Mouse (Mus musculus) ovary, adult 18-20 months (tissue): Measurements from ENCODE around the gene Gm38431.

Experiments
- DNase-seq: peaks from one replicate; pipeline ENCODE4 v3.0.0; 2022; ENCODE audit warnings: low spot score, mixed read lengths

Gene Gm38431

GRCm38 (mm10) chr9:21091707-21092320 is at the start of gene Gm38431, which contains the start of gene Raver1:
TSS of gene Gm38431 (minus strand) at chr9:21091997.
TSS of gene Raver1 (minus strand) at chr9:21092008.
- DNase-seq: peak; percentile 98

DNA sequence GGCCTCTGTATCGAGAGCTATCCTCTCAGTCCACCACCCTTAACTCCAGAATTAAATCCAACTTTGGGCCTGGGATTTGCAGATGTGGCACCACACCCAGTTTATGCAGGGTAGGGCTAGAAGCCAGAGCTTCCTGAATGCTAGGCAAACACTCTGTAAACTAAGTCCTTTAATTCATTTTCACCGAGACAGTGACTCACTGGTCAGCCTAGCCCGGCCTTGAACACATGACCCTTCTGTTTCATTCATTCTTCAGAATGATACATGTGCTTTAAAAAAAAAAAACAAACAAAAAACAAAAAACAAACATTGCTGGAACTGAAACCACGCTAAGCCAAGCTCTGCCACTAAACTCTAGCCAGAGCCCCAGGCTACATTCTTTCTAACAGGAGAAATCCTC is 46.6 kb upstream of the Gm38431 start:
- no peak for DNase-seq

DNA sequence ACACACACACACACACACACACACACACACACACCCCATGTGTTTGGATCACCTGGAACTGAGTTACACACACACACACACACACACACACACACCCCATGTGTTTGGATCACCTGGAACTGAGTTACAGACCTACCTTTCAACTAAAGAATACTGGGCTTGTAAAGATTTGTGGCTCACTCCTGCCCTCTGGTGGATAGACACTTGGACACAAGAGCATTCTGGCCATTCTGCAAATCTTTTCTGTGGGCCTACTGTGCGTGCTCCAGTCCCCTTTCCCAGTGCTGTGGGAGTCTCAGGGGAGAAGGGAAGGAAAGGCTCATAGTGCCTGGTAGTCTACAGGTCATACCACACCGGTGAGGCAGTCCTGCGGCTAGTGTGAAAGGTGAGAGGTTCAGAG is 45.4 kb upstream of the Gm38431 start:
- no peak for DNase-seq

DNA sequence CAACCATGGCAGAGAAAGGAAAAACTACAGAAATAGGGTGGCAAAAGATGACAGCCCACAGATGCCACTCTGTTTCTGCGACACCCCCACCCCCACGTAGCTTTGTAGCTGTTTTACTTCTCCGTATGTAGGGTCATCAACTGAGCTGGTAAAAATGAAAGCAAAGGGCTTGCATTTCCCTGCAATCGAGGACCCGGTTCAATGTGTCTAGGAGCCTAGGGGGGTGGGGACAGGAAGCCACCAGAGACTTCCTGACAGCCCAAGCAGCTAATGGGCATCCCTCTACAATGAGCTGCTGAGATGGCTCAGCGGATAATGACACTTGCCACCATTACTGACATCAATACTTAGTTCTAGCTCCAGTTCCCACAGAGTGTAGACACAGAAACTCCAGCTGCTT is 44.6 kb upstream of the Gm38431 start:
- DNase-seq: no peak

- DNase-seq: no peak
Observed at GRCm38 (mm10) chr9:21135941-21136381, 44.2 kb upstream of the Gm38431 start.

DNA sequence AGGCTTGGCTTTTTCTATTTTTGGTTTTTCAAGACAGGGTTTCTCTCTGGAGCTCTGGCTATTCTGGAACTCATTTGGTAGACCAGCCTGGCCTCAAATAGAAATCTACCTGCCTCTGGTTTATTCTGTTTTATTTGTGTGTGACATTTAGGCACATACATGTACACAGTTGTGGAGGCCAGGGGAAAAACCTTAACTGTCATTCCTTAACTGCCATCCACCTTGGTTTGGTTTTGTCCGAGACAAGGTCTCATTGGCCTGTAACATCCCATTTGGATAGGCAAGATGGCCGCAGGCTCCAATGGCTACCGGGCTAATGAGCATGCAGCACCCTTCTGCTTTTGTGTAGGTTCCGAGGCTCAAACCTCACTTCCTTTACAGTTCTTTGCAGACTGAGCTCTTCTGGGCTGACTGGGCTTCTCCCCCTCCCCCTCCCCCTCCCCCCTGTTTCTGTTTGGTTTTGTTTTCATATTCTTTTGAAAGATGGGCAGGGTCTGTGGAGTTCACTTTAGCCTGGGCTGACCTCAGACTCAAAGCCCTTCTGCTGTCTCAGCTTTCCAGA is 43.6 kb upstream of the Gm38431 start:
- DNase-seq: no peak

DNA sequence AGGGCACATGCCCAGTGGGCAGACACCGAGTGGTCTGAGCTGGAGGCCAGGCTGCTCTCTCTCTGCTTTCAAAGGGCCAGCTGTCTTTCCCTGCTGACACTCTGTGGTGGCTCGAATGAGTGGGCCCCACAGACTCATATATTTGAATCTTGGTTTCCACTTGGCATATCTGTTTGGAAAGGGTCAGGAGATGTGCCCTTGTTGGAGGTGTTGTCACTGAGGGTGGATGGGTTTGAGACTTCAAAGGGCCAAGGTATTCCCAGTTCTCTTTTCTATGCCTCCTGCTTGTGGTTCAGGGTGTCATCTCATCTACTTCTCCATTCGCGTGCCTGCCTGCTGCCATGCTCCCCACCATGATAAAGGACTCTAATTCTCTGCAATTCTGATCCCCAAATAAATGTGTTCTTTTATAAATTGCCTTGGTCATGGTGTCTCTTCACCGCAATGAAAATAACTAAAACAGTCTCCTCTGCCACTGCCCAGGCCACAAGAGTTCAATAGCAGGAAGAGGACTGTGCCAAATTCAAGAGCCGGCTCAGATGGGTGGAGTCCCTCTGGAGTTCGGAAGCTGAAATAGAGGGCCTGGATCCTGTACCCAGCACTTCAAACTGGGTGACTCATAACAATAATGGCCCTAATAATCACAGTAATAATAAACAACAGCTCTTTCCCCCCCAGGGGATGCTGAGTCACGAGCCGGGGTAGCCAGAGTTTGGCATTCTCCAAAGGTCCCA is 43.0 kb upstream of the Gm38431 start:
- DNase-seq: no peak

DNA sequence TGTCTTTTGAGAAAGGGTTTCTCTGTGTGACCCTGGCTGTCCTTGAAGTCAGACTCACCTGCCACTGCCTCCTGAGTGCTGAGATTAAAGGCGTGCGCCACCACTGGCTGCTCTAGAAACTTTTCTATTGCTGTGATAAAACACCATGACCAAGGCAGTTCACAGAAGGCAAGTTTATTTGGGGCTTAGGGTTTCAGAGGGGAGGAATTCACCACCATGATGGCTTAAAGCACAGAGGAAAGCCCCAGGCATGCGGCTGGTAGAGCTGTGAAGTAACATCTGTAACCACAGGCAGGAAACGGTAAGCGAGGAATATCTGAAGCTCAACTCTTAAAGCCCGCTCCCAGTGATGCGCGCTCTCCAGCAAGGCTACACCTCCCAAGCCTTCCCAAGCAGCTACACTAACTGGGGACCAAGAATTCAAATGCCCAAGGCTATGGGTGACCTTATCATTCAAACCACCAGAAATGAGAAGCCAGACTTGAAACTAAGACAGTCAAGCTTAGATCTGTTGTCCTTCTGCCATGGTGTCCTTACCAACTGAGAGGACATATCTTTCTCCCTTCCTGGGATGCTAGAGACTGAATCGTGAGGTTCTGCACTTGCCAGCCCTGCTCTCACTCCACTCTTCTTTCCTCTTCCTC is 41.4 kb upstream of the Gm38431 start:
- no peak for DNase-seq

GRCm38 (mm10) chr9:21132102-21132775 is 40.4 kb upstream of the Gm38431 start:
- DNase-seq: no peak

DNA sequence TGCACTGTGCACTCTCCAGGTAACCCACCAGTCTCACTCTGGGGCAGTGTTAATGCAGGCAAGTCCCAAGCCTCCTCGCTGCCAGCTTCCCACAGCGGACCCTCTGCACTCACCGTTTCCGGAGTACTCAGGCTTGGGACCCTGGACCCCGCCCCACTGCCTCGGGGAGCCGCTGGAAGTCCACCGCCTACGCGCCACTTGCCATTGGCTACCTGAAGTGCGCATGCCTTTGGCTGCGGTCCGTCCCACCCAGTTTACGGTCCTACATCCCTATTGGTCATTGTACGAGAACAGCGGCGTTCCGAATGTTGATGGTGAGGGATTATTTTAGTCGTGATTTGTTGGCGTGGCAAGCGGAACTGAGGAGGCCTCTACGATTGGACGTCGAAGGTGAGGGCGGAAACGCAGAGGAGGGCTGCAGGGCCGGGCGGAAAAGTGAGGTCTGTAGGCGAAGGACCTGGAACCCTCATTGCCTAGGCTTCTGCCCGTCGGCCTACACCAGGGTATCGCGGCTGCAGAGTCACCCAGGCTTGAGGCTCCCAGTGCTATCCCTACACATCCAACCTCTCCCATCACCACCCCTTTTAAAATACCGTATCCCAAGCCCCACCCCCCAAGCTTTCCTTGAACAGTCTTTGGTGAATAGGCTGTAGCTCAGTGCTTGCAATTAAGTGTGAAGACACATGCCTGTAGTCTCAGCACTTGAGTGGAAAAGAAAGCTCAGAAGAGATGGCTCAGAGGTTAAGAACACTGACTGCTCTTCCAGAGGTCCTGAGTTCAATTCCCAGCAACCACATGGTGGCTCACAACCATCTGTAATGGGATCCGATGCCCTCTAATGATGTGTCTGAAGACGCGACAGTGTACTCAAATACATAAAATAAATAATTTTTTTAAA is 39.5 kb upstream of the Gm38431 start, which contains the start of gene Tyk2:
TSS of gene Tyk2 (minus strand) at position 185 of the 898 bp plus-strand sequence.
- peak; percentile 95 for DNase-seq

DNA sequence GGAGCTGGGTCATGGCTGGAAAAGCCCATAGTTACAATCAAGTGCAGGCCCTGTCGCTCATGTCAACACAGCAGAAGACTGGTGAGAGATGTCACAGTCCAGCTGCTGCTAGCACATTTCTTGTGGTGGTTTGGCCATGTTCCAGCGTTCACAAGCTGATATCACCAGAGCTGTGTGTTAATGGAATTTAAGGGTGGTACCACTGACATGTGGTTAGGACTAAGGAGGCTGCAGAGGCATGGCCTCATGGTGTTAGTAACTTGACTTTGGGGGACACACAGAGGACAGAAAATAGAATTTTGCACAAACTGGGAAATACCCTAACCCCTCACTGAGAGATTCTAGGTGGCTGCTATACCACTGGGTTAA is 34.4 kb upstream of the Gm38431 start:
- DNase-seq: no peak

DNA sequence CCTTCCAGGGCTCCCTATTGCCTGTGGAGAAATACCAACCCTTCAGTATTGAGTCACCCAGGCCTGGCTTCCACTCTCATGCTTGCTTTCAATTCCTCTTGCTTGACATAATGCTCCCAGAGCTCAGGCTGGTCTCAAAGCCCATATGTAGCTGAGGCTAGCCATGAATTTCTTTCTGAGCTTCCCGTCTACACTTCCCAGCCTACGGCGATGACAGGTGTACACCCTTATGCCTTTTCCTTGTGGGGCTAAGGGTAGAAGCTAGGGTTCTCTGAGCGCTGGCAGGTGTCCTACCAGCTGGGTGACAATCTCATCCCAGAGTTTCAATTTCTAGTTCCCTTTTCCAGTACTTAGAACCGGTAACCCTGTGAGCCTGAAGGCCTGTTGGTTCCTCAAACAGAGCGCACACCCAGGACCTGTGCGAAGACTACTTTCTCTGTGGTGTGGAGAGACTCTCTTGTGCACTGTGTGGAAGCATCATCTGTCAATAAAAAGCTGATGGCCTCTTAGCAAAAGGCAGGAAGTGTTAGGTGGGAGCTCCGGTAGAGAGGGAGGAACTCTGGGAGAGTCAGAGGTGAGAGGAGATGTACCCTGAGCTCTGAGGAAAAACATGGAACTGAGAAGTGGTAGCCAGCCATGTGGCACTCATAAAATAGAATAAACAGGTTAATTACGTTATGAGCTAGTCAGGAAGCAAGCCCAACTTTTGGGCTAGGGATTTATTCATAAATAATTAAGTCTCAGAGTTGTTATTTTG is 33.9 kb upstream of the Gm38431 start:
- DNase-seq: no peak

DNA sequence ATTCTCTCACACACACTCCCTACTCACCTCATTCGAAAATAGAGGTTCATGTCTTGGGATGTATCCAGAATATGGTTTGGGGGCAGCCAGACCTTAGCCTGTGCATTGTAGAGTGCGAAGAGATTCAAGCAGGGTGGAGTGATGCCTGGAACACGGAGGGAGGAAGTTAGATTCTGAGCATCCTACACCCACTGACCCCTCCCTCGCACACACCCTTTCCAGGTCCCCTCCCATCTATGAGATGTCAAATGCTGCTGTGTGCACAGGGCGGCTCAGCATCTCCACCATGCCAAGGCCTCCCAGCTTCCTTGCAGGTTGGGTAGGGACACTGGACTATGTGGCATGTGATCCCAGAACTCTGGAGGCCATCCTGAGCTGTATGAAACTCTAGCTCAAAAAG is 33.0 kb upstream of the Gm38431 start:
- no peak for DNase-seq

GRCm38 (mm10) chr9:21121483-21121882 is 29.7 kb upstream of the Gm38431 start:
- DNase-seq: no peak

DNA sequence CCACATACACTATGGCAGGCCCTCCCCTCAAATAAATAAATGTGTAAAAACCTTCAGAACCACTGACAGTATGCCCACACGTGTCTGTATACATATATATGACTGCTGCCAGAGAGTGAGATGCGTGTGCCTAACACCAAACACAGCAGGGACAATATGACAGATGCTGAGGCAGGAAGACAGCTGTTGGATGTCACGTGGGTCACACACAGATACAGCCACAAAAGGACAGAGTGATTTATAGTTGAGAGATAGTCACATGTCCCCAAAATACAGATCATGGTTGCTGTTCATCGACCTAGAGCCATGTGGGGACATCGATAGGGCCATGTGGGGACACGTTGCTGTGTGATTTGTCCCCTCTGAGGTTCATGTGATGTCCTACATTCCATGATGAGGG is 25.3 kb upstream of the Gm38431 start:
- DNase-seq: no peak

GRCm38 (mm10) chr9:21115105-21115504 is 23.3 kb upstream of the Gm38431 start:
- no peak for DNase-seq

- DNase-seq: no peak
Observed at GRCm38 (mm10) chr9:21114190-21114589, 22.4 kb upstream of the Gm38431 start.

- no peak for DNase-seq
Observed at GRCm38 (mm10) chr9:21113751-21114150, 22.0 kb upstream of the Gm38431 start.

- no peak for DNase-seq
Observed at GRCm38 (mm10) chr9:21107607-21108237, 15.9 kb upstream of the Gm38431 start.
